Mouse (Mus musculus): ENCODE data around the gene Smurf2. TPM values are rescaled to one million over a fixed set of nuclear protein-coding genes. Genes with fewer than 3 reads are reported as not detected.

Gene Smurf2
- polyA plus RNA-seq, 2 experiments, result 21.2 to 22.1 TPM

- Histone ChIP-seq H3K27ac (replicated peaks; ENCODE audit: low read depth, low read length) (no peak overlapping the region), H3K9me3 (ENCODE audit: control insufficient read depth, low read length) (no peaks in the 10 kb centered on the region), H3K4me1 (ENCODE audit: control insufficient read depth, insufficient read depth, low read length) (peaks cover 12% of the 10 kb centered on the region), H3K4me2 (replicated peaks; ENCODE audit: low read depth, low read length, severe bottlenecking) (no peak overlapping the region), H3K4me3 (replicated peaks; ENCODE audit: low read length) (no peak overlapping the region), H3K9ac (ENCODE audit: low read depth, low read length, severe bottlenecking) (no peak overlapping the region), H3K27me3 (ENCODE audit: control insufficient read depth, insufficient read depth, low read length) (no peaks in the 10 kb centered on the region), H3K36me3 (ENCODE audit: control insufficient read depth, insufficient read depth, low read length) (peaks cover 92% of the 10 kb centered on the region)
- DNase-seq (ENCODE audit: low spot score) (no peak), ATAC-seq (ENCODE audit: low FRiP score, low read depth) (no peak)
- TF ChIP-seq POLR2A (IDR thresholded peaks at IDR 0.05; ENCODE audit: borderline replicate concordance, extremely low read depth, insufficient read depth, insufficient read length), result no peak
- WGBS, result 85% methylated on average over 6 of the region's 6 CpGs
These were observed 102.7 kb downstream of the Smurf2 start for GRCm38 (mm10) chr11:106817808-106818207.

- H3K27me3 ChIP-seq (ENCODE audit: control insufficient read depth, insufficient read depth, low read length), result no peaks in the 10 kb centered on the region
- no peak overlapping the region for H3K9ac ChIP-seq (ENCODE audit: low read depth, low read length, severe bottlenecking)
- TF ChIP-seq POLR2A (IDR thresholded peaks at IDR 0.05; ENCODE audit: borderline replicate concordance, extremely low read depth, insufficient read depth, insufficient read length), result no peak
- H3K27ac ChIP-seq (replicated peaks; ENCODE audit: low read depth, low read length), result no peak overlapping the region
- no peak overlapping the region for H3K4me3 ChIP-seq (replicated peaks; ENCODE audit: low read length)
- no peak overlapping the region for H3K4me2 ChIP-seq (replicated peaks; ENCODE audit: low read depth, low read length, severe bottlenecking)
- no peak for ATAC-seq (ENCODE audit: low FRiP score, low read depth)
- H3K36me3 ChIP-seq (ENCODE audit: control insufficient read depth, insufficient read depth, low read length), result peaks cover 92% of the 10 kb centered on the region
- whole genome bisulfite sequencing, result 77% methylated on average over 3 of the region's 3 CpGs
- no peak for DNase-seq (ENCODE audit: low spot score)
- H3K4me1 ChIP-seq (ENCODE audit: control insufficient read depth, insufficient read depth, low read length), result peaks cover 12% of the 10 kb centered on the region
- no peaks in the 10 kb centered on the region for H3K9me3 ChIP-seq (ENCODE audit: control insufficient read depth, low read length)
These were observed 103.4 kb downstream of the Smurf2 start for GRCm38 (mm10) chr11:106817156-106817555.

GRCm38 (mm10) chr11:106816316-106816715, 104.2 kb downstream of the Smurf2 start:
- H3K36me3 ChIP-seq (ENCODE audit: control insufficient read depth, insufficient read depth, low read length), result peaks cover 98% of the 10 kb centered on the region
- DNase-seq (ENCODE audit: low spot score) (no peak), ATAC-seq (ENCODE audit: low FRiP score, low read depth) (peak; percentile 27; the same call in 1 of the 2 replicates)
- no peak overlapping the region for H3K9ac ChIP-seq (ENCODE audit: low read depth, low read length, severe bottlenecking)
- no peak overlapping the region for H3K4me3 ChIP-seq (replicated peaks; ENCODE audit: low read length)
- no peaks in the 10 kb centered on the region for H3K27me3 ChIP-seq (ENCODE audit: control insufficient read depth, insufficient read depth, low read length)
- no peak overlapping the region for H3K4me2 ChIP-seq (replicated peaks; ENCODE audit: low read depth, low read length, severe bottlenecking)
- peaks cover 12% of the 10 kb centered on the region for H3K4me1 ChIP-seq (ENCODE audit: control insufficient read depth, insufficient read depth, low read length)
- no peak overlapping the region for H3K27ac ChIP-seq (replicated peaks; ENCODE audit: low read depth, low read length)
- H3K9me3 ChIP-seq (ENCODE audit: control insufficient read depth, low read length), result no peaks in the 10 kb centered on the region
- WGBS, result 81% methylated on average over 7 of the region's 7 CpGs
- TF ChIP-seq POLR2A (IDR thresholded peaks at IDR 0.05; ENCODE audit: borderline replicate concordance, extremely low read depth, insufficient read depth, insufficient read length), result no peak

- 77% methylated on average over 2 of the region's 2 CpGs for WGBS
- H3K36me3 ChIP-seq (ENCODE audit: control insufficient read depth, insufficient read depth, low read length), result peaks cover 98% of the 10 kb centered on the region
- no peak for TF ChIP-seq POLR2A (IDR thresholded peaks at IDR 0.05; ENCODE audit: borderline replicate concordance, extremely low read depth, insufficient read depth, insufficient read length)
- H3K9me3 ChIP-seq (ENCODE audit: control insufficient read depth, low read length), result no peaks in the 10 kb centered on the region
- H3K4me3 ChIP-seq (replicated peaks; ENCODE audit: low read length), result no peak overlapping the region
- no peak overlapping the region for H3K4me2 ChIP-seq (replicated peaks; ENCODE audit: low read depth, low read length, severe bottlenecking)
- ATAC-seq (ENCODE audit: low FRiP score, low read depth) (no peak), DNase-seq (ENCODE audit: low spot score) (no peak)
- H3K27ac ChIP-seq (replicated peaks; ENCODE audit: low read depth, low read length), result no peak overlapping the region
- no peaks in the 10 kb centered on the region for H3K27me3 ChIP-seq (ENCODE audit: control insufficient read depth, insufficient read depth, low read length)
- peaks cover 12% of the 10 kb centered on the region for H3K4me1 ChIP-seq (ENCODE audit: control insufficient read depth, insufficient read depth, low read length)
- no peak overlapping the region for H3K9ac ChIP-seq (ENCODE audit: low read depth, low read length, severe bottlenecking)
These were observed 104.8 kb downstream of the Smurf2 start for GRCm38 (mm10) chr11:106815761-106816160.

GRCm38 (mm10) chr11:106815331-106815730, 105.2 kb downstream of the Smurf2 start:
- Histone ChIP-seq H3K27ac (replicated peaks; ENCODE audit: low read depth, low read length) (no peak overlapping the region), H3K36me3 (ENCODE audit: control insufficient read depth, insufficient read depth, low read length) (peaks cover 98% of the 10 kb centered on the region), H3K4me1 (ENCODE audit: control insufficient read depth, insufficient read depth, low read length) (peaks cover 12% of the 10 kb centered on the region), H3K27me3 (ENCODE audit: control insufficient read depth, insufficient read depth, low read length) (no peaks in the 10 kb centered on the region), H3K4me2 (replicated peaks; ENCODE audit: low read depth, low read length, severe bottlenecking) (no peak overlapping the region), H3K9ac (ENCODE audit: low read depth, low read length, severe bottlenecking) (no peak overlapping the region), H3K9me3 (ENCODE audit: control insufficient read depth, low read length) (no peaks in the 10 kb centered on the region), H3K4me3 (replicated peaks; ENCODE audit: low read length) (no peak overlapping the region)
- TF ChIP-seq POLR2A (IDR thresholded peaks at IDR 0.05; ENCODE audit: borderline replicate concordance, extremely low read depth, insufficient read depth, insufficient read length), result no peak
- 84% methylated on average over 2 of the region's 2 CpGs for WGBS
- DNase-seq (ENCODE audit: low spot score) (no peak), ATAC-seq (ENCODE audit: low FRiP score, low read depth) (no peak)

All from limb, embryonic 14.5 days (tissue).